Mouse (Mus musculus) cerebellum, postnatal 4 days (tissue): ENCODE data around the gene Btg1.

Source experiments
- DNase-seq, 2 experiments: peaks; one replicate each; pipeline ENCODE4 v3.0.0; 2022; ENCODE audit warnings: low spot score in 2 of 2, mixed read lengths in 1 of 2

Gene Btg1

DNA sequence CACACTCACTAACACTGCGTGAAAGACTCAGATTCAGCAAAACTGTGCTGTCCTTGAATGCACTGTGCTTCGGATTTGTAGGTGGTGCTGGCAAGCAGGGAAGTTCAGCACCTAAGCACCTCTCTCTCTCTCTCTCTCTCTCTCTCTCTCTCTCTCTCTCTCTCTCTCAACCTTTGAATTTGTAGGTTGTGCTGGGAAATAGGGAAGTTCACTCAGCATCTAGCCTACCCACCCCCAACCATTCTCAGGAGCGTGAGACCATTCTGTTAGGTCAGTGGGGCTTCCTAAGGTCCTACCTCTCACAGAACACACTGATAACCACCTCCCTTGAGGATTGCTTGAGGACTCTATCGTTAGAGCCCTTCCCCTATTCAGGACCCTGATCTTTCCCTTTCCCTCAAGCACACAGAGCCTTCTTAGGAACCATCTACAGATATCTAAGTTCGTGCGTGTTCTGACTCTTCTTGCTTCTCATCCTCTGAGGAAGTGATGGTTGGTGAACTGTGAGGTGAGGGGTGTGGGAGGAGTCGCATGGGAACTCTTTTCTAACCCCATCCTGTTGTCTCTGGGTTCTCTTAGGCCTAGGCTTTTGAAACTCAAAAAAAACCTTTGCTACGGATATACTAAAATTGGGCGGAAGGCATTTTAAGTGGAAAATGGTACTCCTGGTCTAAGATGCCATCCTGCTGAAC, 47.1 kb downstream of the Btg1 start:
- no peak for DNase-seq
